Mouse (Mus musculus): ENCODE data around the gene Ears2. TPM values are rescaled to one million over a fixed set of nuclear protein-coding genes. Genes with fewer than 3 reads are reported as not detected.

Ears2 gene
- polyA plus RNA-seq, 1 experiment from 2014 or later: 8.3 TPM

DNA sequence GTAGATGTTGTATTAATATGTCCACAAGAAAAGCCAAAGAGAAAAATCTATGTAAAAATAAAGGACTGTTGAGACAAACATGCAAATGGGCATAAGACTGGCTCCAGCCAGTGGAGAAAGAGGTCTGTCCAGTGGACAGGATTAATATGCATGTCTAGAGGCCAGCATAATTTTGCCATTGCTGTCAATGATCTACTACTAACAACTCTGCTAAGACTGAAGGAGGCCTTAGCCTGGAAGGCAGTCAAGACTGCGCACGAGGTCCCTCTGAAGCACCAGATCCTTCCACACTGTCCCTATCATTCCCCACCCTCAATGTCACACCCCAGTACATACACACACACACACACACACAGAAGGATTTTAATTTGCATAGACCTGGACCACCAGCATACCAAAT, 44.9 kb downstream of the Ears2 start:
- TF ChIP-seq CTCF (IDR thresholded peaks at IDR 0.05; ENCODE audit: low read depth) (no peak), EP300 (IDR thresholded peaks at IDR 0.05; ENCODE audit: low read depth) (no peak)
- peaks cover 30% of the 10 kb centered on the region for H3K4me1 ChIP-seq (ENCODE audit: insufficient read depth)
- H3K9ac ChIP-seq (replicated peaks): no peak overlapping the region
- H3K27me3 ChIP-seq (ENCODE audit: insufficient read depth, low read length): no peaks in the 10 kb centered on the region
- H3K4me3 ChIP-seq (ENCODE audit: low read depth, low read length): no peak overlapping the region
- no peak overlapping the region for H3K4me2 ChIP-seq (ENCODE audit: low read depth, low read length)
- no peak overlapping the region for H3K27ac ChIP-seq (ENCODE audit: low read depth)
- no peaks in the 10 kb centered on the region for H3K9me3 ChIP-seq (ENCODE audit: low read length)
- ATAC-seq: no peak
- no peak for DNase-seq
- WGBS (ENCODE audit: insufficient replicate concordance): 86% methylated on average over 2 of the region's 2 CpGs
- no peaks in the 10 kb centered on the region for H3K36me3 ChIP-seq (replicated peaks; ENCODE audit: insufficient read depth, low read length)

DNA sequence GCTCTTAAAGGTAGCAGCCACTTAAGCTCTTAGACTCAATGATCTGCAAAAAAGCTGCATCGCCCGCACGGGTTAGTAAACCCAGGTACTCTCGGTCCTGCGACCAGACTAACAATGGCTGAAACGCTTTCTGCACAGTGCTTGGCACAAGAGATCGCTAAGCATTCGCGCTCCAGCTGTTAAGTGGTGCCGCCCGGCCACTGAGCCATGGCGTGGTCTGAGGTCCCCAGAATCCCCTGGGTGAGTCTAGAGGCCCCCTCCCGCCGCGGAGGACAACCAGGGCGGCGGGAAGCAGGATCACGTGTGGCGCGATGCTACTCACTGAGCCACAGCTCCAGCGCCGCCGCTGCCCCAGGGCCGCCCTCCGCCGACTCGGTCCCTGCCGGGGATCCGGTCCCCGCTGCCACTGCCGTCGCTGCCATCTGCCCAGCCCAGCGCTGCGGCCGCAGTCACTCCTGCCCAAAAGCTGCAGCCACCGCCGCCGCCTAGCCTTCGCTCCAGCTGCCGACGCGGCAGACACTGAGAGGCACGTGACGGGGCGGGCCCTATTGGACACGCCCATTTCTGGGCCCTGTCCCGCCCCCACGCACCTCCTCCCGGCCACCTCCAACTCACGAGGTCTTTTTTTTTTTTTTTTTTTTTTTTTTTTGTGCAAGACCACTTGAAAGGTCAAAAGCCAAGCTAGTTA, 46.3 kb downstream of the Ears2 start, which contains the start of gene Gga2:
Gene Gga2, minus strand, starts transcription at position 556 of the 688 bp plus-strand sequence.
- WGBS (ENCODE audit: insufficient replicate concordance): under 1% methylated on average over 49 of the region's 50 CpGs
- Histone ChIP-seq H3K36me3 (replicated peaks; ENCODE audit: insufficient read depth, low read length) (no peaks in the 10 kb centered on the region), H3K4me2 (ENCODE audit: low read depth, low read length) (peak within 1 kb of the TSS; percentile 100), H3K4me3 (ENCODE audit: low read depth, low read length) (peak within 1 kb of the TSS; percentile 81), H3K9ac (replicated peaks) (peak within 1 kb of the TSS; percentile 69), H3K27ac (ENCODE audit: low read depth) (peak within 1 kb of the TSS; percentile 69), H3K4me1 (ENCODE audit: insufficient read depth) (peaks cover 42% of the 10 kb centered on the region), H3K9me3 (ENCODE audit: low read length) (no peaks in the 10 kb centered on the region), H3K27me3 (ENCODE audit: insufficient read depth, low read length) (no peaks in the 10 kb centered on the region)
- ATAC-seq (peak; percentile 89), DNase-seq (peak; percentile 91)
- TF ChIP-seq EP300 (IDR thresholded peaks at IDR 0.05; ENCODE audit: low read depth) (no peak), CTCF (IDR thresholded peaks at IDR 0.05; ENCODE audit: low read depth) (no peak)

- Histone ChIP-seq H3K4me2 (ENCODE audit: low read depth, low read length) (peak overlapping the region; percentile 100), H3K36me3 (replicated peaks; ENCODE audit: insufficient read depth, low read length) (no peaks in the 10 kb centered on the region), H3K4me1 (ENCODE audit: insufficient read depth) (peaks cover 45% of the 10 kb centered on the region), H3K27me3 (ENCODE audit: insufficient read depth, low read length) (no peaks in the 10 kb centered on the region), H3K27ac (ENCODE audit: low read depth) (peak overlapping the region; percentile 69), H3K4me3 (ENCODE audit: low read depth, low read length) (peak overlapping the region; percentile 81), H3K9ac (replicated peaks) (peak overlapping the region; percentile 69), H3K9me3 (ENCODE audit: low read length) (no peaks in the 10 kb centered on the region)
- no peak for DNase-seq
- WGBS (ENCODE audit: insufficient replicate concordance): 4% methylated on average over 6 of the region's 6 CpGs
- no peak; the same call in 1 of the 2 replicates for ATAC-seq
- no peak for TF ChIP-seq CTCF (IDR thresholded peaks at IDR 0.05; ENCODE audit: low read depth)
- no peak for TF ChIP-seq EP300 (IDR thresholded peaks at IDR 0.05; ENCODE audit: low read depth)
These were observed 46.8 kb downstream of the Ears2 start for GRCm38 (mm10) chr7:122020273-122020666.

- H3K36me3 ChIP-seq (replicated peaks; ENCODE audit: insufficient read depth, low read length): no peaks in the 10 kb centered on the region
- peaks cover 54% of the 10 kb centered on the region for H3K4me1 ChIP-seq (ENCODE audit: insufficient read depth)
- 81% methylated on average over 7 of the region's 7 CpGs for WGBS (ENCODE audit: insufficient replicate concordance)
- H3K27ac ChIP-seq (ENCODE audit: low read depth): peak overlapping the region; percentile 59; the same call in 1 of the 2 replicates
- no peaks in the 10 kb centered on the region for H3K27me3 ChIP-seq (ENCODE audit: insufficient read depth, low read length)
- no peak for DNase-seq
- H3K4me3 ChIP-seq (ENCODE audit: low read depth, low read length): no peak overlapping the region
- TF ChIP-seq EP300 (IDR thresholded peaks at IDR 0.05; ENCODE audit: low read depth) (no peak), CTCF (IDR thresholded peaks at IDR 0.05; ENCODE audit: low read depth) (no peak)
- H3K4me2 ChIP-seq (ENCODE audit: low read depth, low read length): peak overlapping the region; percentile 44
- H3K9me3 ChIP-seq (ENCODE audit: low read length): no peaks in the 10 kb centered on the region
- ATAC-seq: no peak
- H3K9ac ChIP-seq (replicated peaks): no peak overlapping the region
These were observed 48.1 kb downstream of the Ears2 start for GRCm38 (mm10) chr7:122018978-122019377.

GRCm38 (mm10) chr7:122018247-122018646, 48.8 kb downstream of the Ears2 start:
- Histone ChIP-seq H3K9me3 (ENCODE audit: low read length) (no peaks in the 10 kb centered on the region), H3K4me2 (ENCODE audit: low read depth, low read length) (peak overlapping the region; percentile 44), H3K27me3 (ENCODE audit: insufficient read depth, low read length) (no peaks in the 10 kb centered on the region), H3K4me3 (ENCODE audit: low read depth, low read length) (no peak overlapping the region), H3K36me3 (replicated peaks; ENCODE audit: insufficient read depth, low read length) (no peaks in the 10 kb centered on the region), H3K4me1 (ENCODE audit: insufficient read depth) (peaks cover 54% of the 10 kb centered on the region), H3K9ac (replicated peaks) (no peak overlapping the region), H3K27ac (ENCODE audit: low read depth) (peak overlapping the region; percentile 59)
- peak; percentile 48 for DNase-seq
- WGBS (ENCODE audit: insufficient replicate concordance): 41% methylated on average over 3 of the region's 3 CpGs
- peak; percentile 18 for ATAC-seq
- no peak for TF ChIP-seq EP300 (IDR thresholded peaks at IDR 0.05; ENCODE audit: low read depth)
- peak; percentile 16; the same call in 1 of the 2 replicates for TF ChIP-seq CTCF (IDR thresholded peaks at IDR 0.05; ENCODE audit: low read depth)

GRCm38 (mm10) chr7:122015734-122016133, 51.3 kb downstream of the Ears2 start:
- Histone ChIP-seq H3K36me3 (replicated peaks; ENCODE audit: insufficient read depth, low read length) (peaks cover 10% of the 10 kb centered on the region; the same call in 1 of the 2 replicates), H3K4me1 (ENCODE audit: insufficient read depth) (peaks cover 58% of the 10 kb centered on the region), H3K27ac (ENCODE audit: low read depth) (peak overlapping the region; percentile 75), H3K4me2 (ENCODE audit: low read depth, low read length) (peak overlapping the region; percentile 58), H3K9me3 (ENCODE audit: low read length) (no peaks in the 10 kb centered on the region), H3K9ac (replicated peaks) (peak overlapping the region; percentile 53; the same call in 1 of the 2 replicates), H3K4me3 (ENCODE audit: low read depth, low read length) (no peak overlapping the region), H3K27me3 (ENCODE audit: insufficient read depth, low read length) (no peaks in the 10 kb centered on the region)
- DNase-seq: peak; percentile 50
- TF ChIP-seq CTCF (IDR thresholded peaks at IDR 0.05; ENCODE audit: low read depth) (no peak), EP300 (IDR thresholded peaks at IDR 0.05; ENCODE audit: low read depth) (no peak)
- WGBS (ENCODE audit: insufficient replicate concordance): 59% methylated on average over 10 of the region's 10 CpGs
- ATAC-seq: peak; percentile 82
